28 mouse cellular contexts compared by ENCODE assay signal in the genomic region with DNA sequence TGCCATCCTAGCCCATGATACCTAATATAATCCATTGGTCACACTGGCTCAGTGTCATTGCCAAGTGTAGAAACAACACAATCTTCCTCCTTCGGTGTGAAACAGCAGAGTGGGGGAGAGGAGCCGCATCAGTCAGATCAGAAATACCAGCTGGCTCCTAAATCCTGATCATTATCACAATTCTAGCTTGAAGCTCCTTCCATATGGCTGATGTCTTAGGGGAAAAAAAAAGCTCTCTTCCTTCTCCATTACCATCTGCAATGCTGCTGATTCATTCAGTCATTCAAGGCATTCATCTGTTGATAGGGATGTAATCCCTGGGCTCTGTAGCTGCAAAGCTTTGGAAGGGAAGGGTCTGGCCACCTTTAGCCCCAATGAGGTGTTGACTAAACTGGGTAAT. TPM values are rescaled to one million over a fixed set of nuclear protein-coding genes. Genes with fewer than 3 reads are reported as not detected.
A peak's percentile ranks its signal among the peaks of the same experiment; 100 is the strongest.
DNase-seq lines count a peak whose midpoint lies in the region; ATAC-seq and TF ChIP-seq lines count a peak whose summit lies in the region.
"Had no signal": no experiment of that assay in that cellular context is flagged by ENCODE, and none has a peak within 500 bp of the region (broad histone marks: within the 10 kb centered on the region; RNA-seq: fewer than 3 reads in every experiment).

No protein-coding gene starts in this region.

- TF ChIP-seq CTCF in forebrain, postnatal 0 days (IDR thresholded peaks at IDR 0.05; ENCODE audit: low read depth) = no peak

- intact Hi-C loops in left cerebral cortex, postnatal 25 days (cut with DNase I) = no loop called here

- no peak for DNase-seq in forebrain, postnatal 0 days
- peak; percentile 24 for DNase-seq in thymus, postnatal 4 days
- DNase-seq in thymus, postnatal 36 days = no peak
- DNase-seq in left cerebral cortex, postnatal 25 days (ENCODE audit: low spot score in 2 of 2) = peak; percentile 34 to 78
- DNase-seq in MN1 (ENCODE audit: low spot score) = no peak
- no peak for DNase-seq in cerebellum, postnatal 14 days
- DNase-seq: adrenal gland, postnatal 10 days; cerebellum, adult 11 months; cerebellum, postnatal 36 days; gastrocnemius, postnatal 36 days; kidney, adult 2 months; kidney, postnatal 14 days; lung, adult 2 months; lung, postnatal 4 days; right cerebral cortex, postnatal 4 days had no signal

- no peaks in the 10 kb centered on the region for H3K36me3 ChIP-seq in forebrain, postnatal 0 days (ENCODE audit: insufficient read depth)
- no peaks in the 10 kb centered on the region for H3K36me3 ChIP-seq in forebrain, embryonic 16.5 days (ENCODE audit: control insufficient read depth, insufficient read depth)
- H3K36me3 ChIP-seq: forebrain, embryonic 10.5 days; limb, embryonic 12.5 days; liver, embryonic 12.5 days; midbrain, embryonic 10.5 days had no signal

- no peak overlapping the region for H3K9ac ChIP-seq in forebrain, postnatal 0 days
- H3K9ac ChIP-seq in forebrain, embryonic 16.5 days (replicated peaks; ENCODE audit: low read depth, low read length) = no peak overlapping the region
- H3K9ac ChIP-seq: limb, embryonic 12.5 days; liver, embryonic 12.5 days had no signal

- no peaks in the 10 kb centered on the region; the same call in 1 of the 2 replicates for H3K4me1 ChIP-seq in forebrain, postnatal 0 days (ENCODE audit: insufficient read depth)
- no peaks in the 10 kb centered on the region for H3K4me1 ChIP-seq in forebrain, embryonic 16.5 days (replicated peaks; ENCODE audit: control insufficient read depth, insufficient read depth, low read length)
- H3K4me1 ChIP-seq: forebrain, embryonic 10.5 days; limb, embryonic 12.5 days; midbrain, embryonic 10.5 days had no signal

- H3K27ac ChIP-seq in forebrain, postnatal 0 days (ENCODE audit: low read depth, low read length) = no peak overlapping the region
- no peak overlapping the region for H3K27ac ChIP-seq in forebrain, embryonic 16.5 days (ENCODE audit: low read length)
- H3K27ac ChIP-seq: forebrain, embryonic 10.5 days; limb, embryonic 12.5 days; liver, embryonic 12.5 days; midbrain, embryonic 10.5 days had no signal

- peak; percentile 40; the same call in 1 of the 2 replicates for ATAC-seq in forebrain, postnatal 0 days
- ATAC-seq in forebrain, embryonic 16.5 days = no peak; the same call in 1 of the 2 replicates
- ATAC-seq: activated CD4-positive, CD25-positive, alpha-beta regulatory T cell, adult 4 months; CD4-positive, CD25-positive, alpha-beta regulatory T cell, adult 4 months; liver, embryonic 12.5 days had no signal

- H3K4me3 ChIP-seq in forebrain, postnatal 0 days (ENCODE audit: low read depth, low read length) = no peak overlapping the region
- no peak overlapping the region for H3K4me3 ChIP-seq in forebrain, embryonic 16.5 days (replicated peaks; ENCODE audit: low read length)
- H3K4me3 ChIP-seq: forebrain, embryonic 10.5 days; limb, embryonic 12.5 days; liver, embryonic 12.5 days; midbrain, embryonic 10.5 days had no signal

- WGBS in forebrain, postnatal 0 days = 59% methylated on average over 2 of the region's 2 CpGs
- WGBS in forebrain, embryonic 16.5 days = 59% methylated on average over 2 of the region's 2 CpGs

- H3K4me2 ChIP-seq in forebrain, postnatal 0 days (ENCODE audit: low read depth) = no peak overlapping the region
- no peak overlapping the region for H3K4me2 ChIP-seq in forebrain, embryonic 16.5 days (ENCODE audit: low read length)
- H3K4me2 ChIP-seq: limb, embryonic 12.5 days; liver, embryonic 12.5 days had no signal

- no peaks in the 10 kb centered on the region for H3K9me3 ChIP-seq in forebrain, postnatal 0 days (ENCODE audit: low read length)
- H3K9me3 ChIP-seq in forebrain, embryonic 16.5 days (ENCODE audit: control insufficient read depth, low read length) = no peaks in the 10 kb centered on the region
- H3K9me3 ChIP-seq: forebrain, embryonic 10.5 days; limb, embryonic 12.5 days; liver, embryonic 12.5 days; midbrain, embryonic 10.5 days had no signal

- no peaks in the 10 kb centered on the region for H3K27me3 ChIP-seq in forebrain, postnatal 0 days (ENCODE audit: insufficient read depth, low read length)
- H3K27me3 ChIP-seq in forebrain, embryonic 16.5 days (replicated peaks; ENCODE audit: control insufficient read depth, insufficient read depth, low read length) = no peaks in the 10 kb centered on the region
- H3K27me3 ChIP-seq: limb, embryonic 12.5 days; liver, embryonic 12.5 days had no signal

RNA-seq across cellular contexts. Expression of a gene that starts 38.7 kb away (rescaled TPM):
- total RNA-seq in forebrain, postnatal 0 days (2014; rRNA removed) = not detected in 2 replicates
- not detected in 2 replicates for polyA plus RNA-seq in forebrain, postnatal 0 days (2015; fragmentation: Nextera tagmentation; extraction: Ambion mirVana)
- polyA plus RNA-seq in forebrain, embryonic 16.5 days (2015; fragmentation: Nextera tagmentation; extraction: Ambion mirVana) = not detected in 2 replicates
- total RNA-seq in left cerebral cortex, postnatal 25 days (2021) = not detected
- total RNA-seq: adrenal gland, postnatal 10 days; ES-E14; gastrocnemius, postnatal 36 days; layer of hippocampus, postnatal 36 days; midbrain, postnatal 0 days; neutrophil, adult 5-6 weeks had no signal
- polyA plus RNA-seq: forebrain, embryonic 10.5 days; heart, postnatal 0 days; hindbrain, embryonic 11.5 days; kidney, adult 2 months; limb, embryonic 12.5 days; liver, embryonic 12.5 days; midbrain, embryonic 10.5 days; midbrain, postnatal 0 days had no signal

RNA-seq across cellular contexts. Expression of a gene that starts 45.0 kb away (rescaled TPM):
- total RNA-seq in forebrain, postnatal 0 days (2014; rRNA removed) = 47.6 and 58.4 TPM in 2 replicates
- polyA plus RNA-seq in forebrain, postnatal 0 days (2015; fragmentation: Nextera tagmentation; extraction: Ambion mirVana) = 31.6 and 34.6 TPM in 2 replicates
- polyA plus RNA-seq in forebrain, embryonic 16.5 days (2015; fragmentation: Nextera tagmentation; extraction: Ambion mirVana) = 37.7 and 39.4 TPM in 2 replicates
- total RNA-seq in left cerebral cortex, postnatal 25 days (2021) = 100 to 1,000 TPM; 116 to 117 TPM

Comparison
In these comparisons a context has a peak if more than half of its experiments do, and no peak if none do; other contexts are left out.
1. DNase-seq: peak in thymus, postnatal 4 days (single experiment) and left cerebral cortex, postnatal 25 days (2 of 2); none in forebrain, postnatal 0 days (single experiment), thymus, postnatal 36 days (0 of 2), MN1 (single experiment) and cerebellum, postnatal 14 days (0 of 2).